Mouse (Mus musculus) heart, adult 9 months (tissue): ENCODE results near the gene Zscan4e.
"Not testable (repeated sequence)": the region's sequence is repeated elsewhere in the genome, so short reads cannot be mapped to it uniquely, and the experiment has no call there.

Experiments
- DNase-seq, 2 experiments: peaks; one replicate each; pipeline ENCODE4 v3.0.0; 2022; ENCODE audit warnings: low spot score in 2 of 2

Zscan4e gene

DNA sequence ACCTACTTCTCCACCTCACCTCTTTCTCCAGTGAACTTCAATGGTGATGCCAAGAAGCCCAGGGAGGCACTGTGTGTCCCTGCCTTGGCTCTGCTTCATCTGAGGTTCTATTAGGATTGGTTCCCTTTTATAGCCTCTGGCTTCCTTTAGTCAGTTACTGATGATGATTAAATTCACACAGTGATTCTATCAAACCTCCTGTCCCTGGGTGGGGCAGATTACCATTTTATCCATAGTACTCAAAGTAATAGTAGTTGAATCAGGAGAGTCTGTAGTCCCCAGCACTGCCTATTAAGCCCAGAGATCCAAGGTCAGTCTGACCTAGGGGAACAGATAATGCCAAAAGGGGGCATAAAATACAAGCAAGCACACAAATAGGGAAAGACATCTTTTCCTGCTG is at the start of gene Zscan4e:
Gene Zscan4e, minus strand, starts transcription at position 101 of the 400 bp plus-strand sequence.
- DNase-seq = not testable (repeated sequence)
